Mouse (Mus musculus): ENCODE measurements around the gene Mapk9.

DNA sequence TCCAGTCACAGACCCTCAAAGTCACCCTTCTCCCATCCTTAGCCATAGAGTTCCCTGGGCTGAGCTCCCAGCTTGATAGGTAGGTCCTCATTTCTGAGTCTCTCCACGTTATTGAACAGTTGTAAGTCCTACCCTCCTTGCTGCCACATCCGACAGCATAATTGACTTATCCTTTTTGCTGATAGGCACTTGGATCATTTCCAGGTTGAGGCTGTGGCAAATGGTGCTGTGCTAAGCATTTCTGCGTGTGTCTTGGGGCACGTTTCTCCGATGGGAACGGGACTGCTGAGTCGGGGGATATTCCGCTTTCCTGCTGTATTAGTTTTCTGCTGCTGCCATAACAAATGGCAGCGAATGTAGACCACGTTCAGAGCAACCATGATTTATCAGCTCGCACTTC is 47.3 kb downstream of the Mapk9 start:
- TF ChIP-seq GATA1 (IDR thresholded peaks at IDR 0.05; ENCODE audit: borderline replicate concordance, low read length) (no peak), CTCF (IDR thresholded peaks at IDR 0.05; ENCODE audit: low read depth, low read length) (no peak), GATA2 (IDR thresholded peaks at IDR 0.05; ENCODE audit: borderline replicate concordance, low read depth, low read length) (no peak), TAL1 (conservative IDR thresholded peaks at IDR 0.05; ENCODE audit: low read depth, low read length) (no peak), POLR2AphosphoS5 (IDR thresholded peaks at IDR 0.05; ENCODE audit: insufficient replicate concordance, low read depth, low read length) (no peak)

All from G1E (cell line).